ENCODE assay signal across 13 mouse cellular contexts in genomic region chr4:138458735-138459440, GRCm38 (mm10). TPM values are rescaled to one million over a fixed set of nuclear protein-coding genes. Genes with fewer than 3 reads are reported as not detected.
A peak's percentile ranks its signal among the peaks of the same experiment; 100 is the strongest.
DNase-seq lines count a peak whose midpoint lies in the region; ATAC-seq lines count a peak whose summit lies in the region.
"Had no signal": no experiment of that assay in that cellular context is flagged by ENCODE, and none has a peak within 500 bp of the region (broad histone marks: within the 10 kb centered on the region; RNA-seq: fewer than 3 reads in every experiment).

No protein-coding gene starts in this region.

- 42% methylated on average over 5 of the region's 5 CpGs for WGBS in liver, embryonic 11.5 days

- ATAC-seq in liver, embryonic 11.5 days (replicated peaks; ENCODE audit: low FRiP score) = no peak

- H3K9ac ChIP-seq in liver, embryonic 11.5 days (ENCODE audit: low read depth, low read length) = no peak overlapping the region
- H3K9ac ChIP-seq: heart, embryonic 13.5 days; limb, embryonic 15.5 days had no signal

- peaks cover 72% of the 10 kb centered on the region for H3K27me3 ChIP-seq in liver, embryonic 11.5 days (replicated peaks; ENCODE audit: control insufficient read depth, insufficient read depth, low read length)

- H3K4me1 ChIP-seq in liver, embryonic 11.5 days (replicated peaks; ENCODE audit: control insufficient read depth, insufficient read depth, low read length) = peaks cover 9% of the 10 kb centered on the region; the same call in 1 of the 2 replicates

- DNase-seq in cerebellum, adult 9-10 months = peak; percentile 22
- no peak for DNase-seq in cerebellum, adult 8-10 months
- DNase-seq in kidney, adult 9 months = peak; percentile 50
- no peak for DNase-seq in kidney, postnatal 14 days
- DNase-seq in MN1 (ENCODE audit: low spot score) = peak; percentile 42
- no peak for DNase-seq in liver, embryonic 11.5 days (ENCODE audit: low spot score)
- no peak for DNase-seq in layer of hippocampus, postnatal 25 days (ENCODE audit: extremely low spot score in 1 of 2, low spot score in 1 of 2)
- no peak for DNase-seq in urinary bladder, adult 18-20 months (ENCODE audit: low spot score in 2 of 2)
- DNase-seq: adrenal gland, postnatal 10 days; gastrocnemius, postnatal 36 days; thymus, adult 2 months had no signal

- no peak overlapping the region for H3K27ac ChIP-seq in liver, embryonic 11.5 days (ENCODE audit: low read depth, low read length)
- H3K27ac ChIP-seq: heart, embryonic 13.5 days; limb, embryonic 15.5 days had no signal

- peak overlapping the region; percentile 28 for H3K4me2 ChIP-seq in liver, embryonic 11.5 days
- H3K4me2 ChIP-seq: heart, embryonic 13.5 days; limb, embryonic 15.5 days had no signal

- no peak overlapping the region for H3K4me3 ChIP-seq in liver, embryonic 11.5 days (ENCODE audit: low read depth, low read length)
- H3K4me3 ChIP-seq: heart, embryonic 13.5 days; limb, embryonic 15.5 days had no signal

- H3K9me3 ChIP-seq in liver, embryonic 11.5 days (ENCODE audit: control insufficient read depth, low read length) = no peaks in the 10 kb centered on the region
- H3K9me3 ChIP-seq: heart, embryonic 13.5 days; limb, embryonic 15.5 days had no signal

- H3K36me3 ChIP-seq in liver, embryonic 11.5 days (ENCODE audit: control insufficient read depth, insufficient read depth, low read length) = no peaks in the 10 kb centered on the region
- H3K36me3 ChIP-seq: heart, embryonic 13.5 days; limb, embryonic 15.5 days had no signal

RNA-seq across cellular contexts. Expression of gene Camk2n1, which starts 4.8 kb away (rescaled TPM):
- 2.1 TPM in 2 replicates for polyA plus RNA-seq in liver, embryonic 11.5 days (2014; fragmentation: Nextera tagmentation; extraction: Ambion mirVana)
- 100 to 1,000 TPM; 348 to 359 TPM for total RNA-seq in layer of hippocampus, postnatal 25 days (2021)

RNA-seq across cellular contexts. Expression of gene Mul1, which starts 24.4 kb away (rescaled TPM):
- 15.1 and 17.9 TPM in 2 replicates for polyA plus RNA-seq in liver, embryonic 11.5 days (2014; fragmentation: Nextera tagmentation; extraction: Ambion mirVana)
- 10 to 100 TPM; 57.7 to 57.8 TPM for total RNA-seq in layer of hippocampus, postnatal 25 days (2021)

Comparison
In these comparisons a context has a peak if more than half of its experiments do, and no peak if none do; other contexts are left out.
1. DNase-seq: peak in cerebellum, adult 9-10 months (single experiment), kidney, adult 9 months (single experiment) and MN1 (single experiment); none in cerebellum, adult 8-10 months (single experiment), kidney, postnatal 14 days (single experiment), liver, embryonic 11.5 days (single experiment), layer of hippocampus, postnatal 25 days (0 of 2) and urinary bladder, adult 18-20 months (0 of 2).